Mouse (Mus musculus) lung, embryonic 14.5 days (tissue): Measurements from ENCODE around the gene Trpv1. TPM values are rescaled to one million over a fixed set of nuclear protein-coding genes. Genes with fewer than 3 reads are reported as not detected.

Experiments used
- ATAC-seq: fragments of 200-750 bp; cut with Nextera tagmentation; 2 replicates; pipeline ENCODE4 v1.8.0; 2017; ENCODE audit warnings: mild to moderate bottlenecking, moderate TSS enrichment, moderate library complexity; ENCODE audit not compliant: insufficient read depth
- DNase-seq: peaks from one replicate; pipeline ENCODE4 v3.0.0-alpha.2; 2015
- H3K27ac ChIP-seq: fragments of 300-500 bp; sonication (generic); 2 replicates; pipeline ENCODE4 v1.5.1; 2014; ENCODE audit warnings: low read depth, mild to moderate bottlenecking, moderate library complexity
- H3K27me3 ChIP-seq: fragments of 300-500 bp; sonication (generic); 2 replicates; pipeline ENCODE4 v1.6.1; 2014; ENCODE audit warnings: low read length, control low read depth; ENCODE audit not compliant: insufficient read depth
- H3K36me3 ChIP-seq: fragments of 300-500 bp; sonication (generic); 2 replicates; pipeline ENCODE4 v1.6.1; 2014; ENCODE audit warnings: control low read depth; ENCODE audit not compliant: insufficient read depth
- H3K4me1 ChIP-seq: fragments of 300-500 bp; sonication (generic); 2 replicates; pipeline ENCODE4 v1.6.1; 2014; ENCODE audit warnings: antibody characterized with exemption, control low read depth; ENCODE audit not compliant: insufficient read depth
- H3K4me2 ChIP-seq: fragments of 300-500 bp; sonication (generic); 2 replicates; pipeline ENCODE4 v1.6.1; 2014; ENCODE audit warnings: mild to moderate bottlenecking
- H3K4me3 ChIP-seq: fragments of 300-500 bp; sonication (generic); 2 replicates; pipeline ENCODE4 v1.5.1; 2014; ENCODE audit warnings: low read depth, low read length
- H3K9ac ChIP-seq: fragments of 300-500 bp; sonication (generic); 2 replicates; pipeline ENCODE4 v1.6.1; 2014
- H3K9me3 ChIP-seq: fragments of 300-500 bp; sonication (generic); 2 replicates; pipeline ENCODE4 v1.6.1; 2016; ENCODE audit warnings: low read depth, low read length, control low read depth
- CTCF ChIP-seq: IDR thresholded peaks from 2 replicates; pipeline ENCODE4 v1.5.1; 2016; ENCODE audit warnings: antibody characterized with exemption, low read depth
- WGBS: fragments of 180-500 bp; shearing (Covaris S2); extraction: QIAGEN DNeasy Blood & Tissue Kit; methylation state at CpG from one replicate; pipeline ENCODE4 v1.1.7; 2014; 5-methylcytosine and 5-hydroxymethylcytosine counted together
- polyA plus RNA-seq: library from polyadenylated mRNA; unstranded; fragments of >200 nt; fragmentation: Nextera tagmentation; extraction: Ambion mirVana; gene quantifications from 2 replicates; pipeline ENCODE4 v1.2.1, GENCODE M21; 2014

The Trpv1 gene
- polyA plus RNA-seq, 1 experiment from 2014 or later: not detected

DNA sequence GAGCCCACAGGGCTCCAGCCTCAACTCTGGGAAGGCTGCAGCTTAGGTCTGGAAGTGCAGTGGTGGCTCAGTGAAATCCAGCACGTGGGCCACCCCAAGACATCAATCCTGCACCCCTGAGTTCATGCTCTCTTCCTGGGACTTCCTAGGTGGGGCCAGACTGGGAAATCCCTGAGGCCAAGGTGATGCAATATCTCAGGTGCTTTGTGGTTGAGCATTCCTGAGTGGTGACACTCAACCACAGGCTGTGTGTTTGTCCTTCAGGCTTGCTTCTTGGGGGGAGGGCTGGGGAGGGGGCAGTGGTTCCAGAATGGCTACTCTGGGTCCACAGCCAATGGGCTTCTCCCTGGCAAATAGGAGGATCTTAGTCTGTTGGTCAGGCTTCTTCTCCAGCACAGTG, 49.8 kb downstream of the Trpv1 start:
- Histone ChIP-seq H3K4me2 (no peak overlapping the region), H3K27ac (peak overlapping the region; percentile 58), H3K9ac (no peak overlapping the region), H3K27me3 (no peaks in the 10 kb centered on the region), H3K9me3 (no peaks in the 10 kb centered on the region), H3K4me3 (no peak overlapping the region), H3K36me3 (no peaks in the 10 kb centered on the region), H3K4me1 (peaks cover 3% of the 10 kb centered on the region)
- 40% methylated on average over 1 of the region's 1 CpGs for WGBS
- ATAC-seq (peak; percentile 12; the same call in 1 of the 2 replicates), DNase-seq (no peak)
- no peak for TF ChIP-seq CTCF

DNA sequence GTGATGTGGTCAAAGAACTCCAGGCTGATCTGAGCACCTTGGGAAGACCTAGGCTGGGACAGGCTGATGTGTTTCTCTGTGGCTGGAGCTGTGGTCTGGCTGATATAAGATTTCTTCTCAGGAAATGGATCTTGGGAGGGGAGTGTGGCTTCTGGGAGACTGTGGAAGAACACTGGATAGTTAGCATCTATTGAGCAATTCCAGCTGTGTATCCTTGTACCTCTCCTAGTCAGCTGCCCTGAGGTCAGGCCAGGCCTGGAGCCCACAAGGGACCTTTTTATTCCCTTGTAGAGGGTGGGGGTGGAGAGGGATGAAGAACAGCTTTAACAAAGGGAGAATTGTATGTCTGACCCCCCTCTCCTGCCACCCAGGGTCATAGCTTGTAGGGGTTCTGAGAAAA, 50.3 kb downstream of the Trpv1 start:
- peaks cover 3% of the 10 kb centered on the region for H3K4me1 ChIP-seq
- no peak for TF ChIP-seq CTCF
- DNase-seq (peak; percentile 24), ATAC-seq (no peak)
- H3K36me3 ChIP-seq: no peaks in the 10 kb centered on the region
- H3K4me2 ChIP-seq: no peak overlapping the region
- no peaks in the 10 kb centered on the region for H3K9me3 ChIP-seq
- H3K4me3 ChIP-seq: no peak overlapping the region
- no peaks in the 10 kb centered on the region for H3K27me3 ChIP-seq
- H3K27ac ChIP-seq: peak overlapping the region; percentile 58; the same call in 1 of the 2 replicates
- no peak overlapping the region for H3K9ac ChIP-seq

DNA sequence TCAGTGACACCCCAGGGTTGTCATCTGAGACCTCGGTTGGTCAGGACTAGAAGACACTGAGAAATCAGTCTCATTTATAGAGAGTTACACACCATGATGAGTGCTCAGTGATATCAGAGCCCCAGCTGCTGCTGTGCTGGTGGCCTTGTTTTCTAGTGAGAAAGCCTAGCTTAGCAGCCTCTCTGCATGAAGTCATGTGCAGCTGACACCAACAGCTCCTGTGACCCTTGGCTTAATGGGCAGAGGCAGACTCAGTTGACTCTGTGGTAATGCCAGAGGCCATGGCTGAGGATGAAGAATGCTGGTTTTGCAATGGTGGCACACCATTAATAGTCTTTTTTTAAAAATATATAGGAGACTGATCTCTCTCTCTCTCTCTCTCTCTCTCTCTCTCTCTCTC, 55.5 kb downstream of the Trpv1 start:
- no peak overlapping the region for H3K4me3 ChIP-seq
- no peaks in the 10 kb centered on the region for H3K36me3 ChIP-seq
- TF ChIP-seq CTCF: no peak
- DNase-seq (no peak), ATAC-seq (no peak; the same call in 1 of the 2 replicates)
- 35% methylated on average over 1 of the region's 1 CpGs for WGBS
- H3K27me3 ChIP-seq: no peaks in the 10 kb centered on the region
- no peaks in the 10 kb centered on the region for H3K4me1 ChIP-seq
- H3K9me3 ChIP-seq: no peaks in the 10 kb centered on the region
- no peak overlapping the region for H3K9ac ChIP-seq
- H3K27ac ChIP-seq: no peak overlapping the region
- no peak overlapping the region for H3K4me2 ChIP-seq

DNA sequence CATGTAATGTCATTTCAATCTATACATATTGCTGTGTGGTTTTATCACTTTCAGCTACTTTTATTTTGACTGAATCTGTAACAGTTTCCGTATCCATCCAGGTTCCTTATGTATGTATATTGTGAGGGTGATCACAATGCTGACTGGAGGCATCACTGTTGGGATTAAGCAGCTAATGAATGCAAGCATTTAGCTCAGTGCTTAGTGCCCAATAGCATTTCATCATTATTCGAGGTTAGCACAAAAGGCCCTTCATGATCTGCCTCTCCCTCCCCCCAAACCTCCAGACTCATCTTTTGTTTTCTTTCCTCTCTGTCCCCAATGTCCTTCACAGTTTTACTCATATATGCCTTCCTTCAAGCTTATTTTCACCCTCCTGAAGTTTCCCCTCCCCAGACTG, 69.0 kb downstream of the Trpv1 start:
- no peak overlapping the region for H3K27ac ChIP-seq
- H3K9ac ChIP-seq: no peak overlapping the region
- H3K27me3 ChIP-seq: no peaks in the 10 kb centered on the region
- no peak for ATAC-seq
- TF ChIP-seq CTCF: no peak
- no peaks in the 10 kb centered on the region for H3K9me3 ChIP-seq
- H3K4me2 ChIP-seq: no peak overlapping the region
- 54% methylated on average over 2 of the region's 2 CpGs for WGBS
- H3K4me1 ChIP-seq: no peaks in the 10 kb centered on the region
- no peak overlapping the region for H3K4me3 ChIP-seq
- H3K36me3 ChIP-seq: no peaks in the 10 kb centered on the region
- no peak for DNase-seq

Other genes with a start within 250 kb of the Trpv1 start
- 1.9 and 2.1 TPM in 2 replicates for gene P2rx1, start 235.2 kb upstream of the Trpv1 start, polyA plus RNA-seq
- gene Camkk1, start 215.3 kb upstream of the Trpv1 start, polyA plus RNA-seq: 3.2 and 3.5 TPM in 2 replicates
- 12.3 and 13.2 TPM in 2 replicates for gene Ncbp3, start 186.5 kb upstream of the Trpv1 start, polyA plus RNA-seq
- gene Itgae, start 143.7 kb upstream of the Trpv1 start, polyA plus RNA-seq: 0.38 and 0.55 TPM in 2 replicates
- 23.2 and 23.3 TPM in 2 replicates for gene Haspin, start 96.0 kb upstream of the Trpv1 start, polyA plus RNA-seq
- 0.15 and 0.21 TPM in 2 replicates for gene P2rx5, start 73.9 kb upstream of the Trpv1 start, polyA plus RNA-seq
- 118 and 135 TPM in 2 replicates for gene Emc6, start 57.3 kb upstream of the Trpv1 start, polyA plus RNA-seq
- gene Tax1bp3, start 57.2 kb upstream of the Trpv1 start, polyA plus RNA-seq: 252 and 263 TPM in 2 replicates
- 11.4 and 12.7 TPM in 2 replicates for gene Ctns, start 35.2 kb upstream of the Trpv1 start, polyA plus RNA-seq
- 0.93 and 1.3 TPM in 2 replicates for gene Shpk, start 34.8 kb upstream of the Trpv1 start, polyA plus RNA-seq
- gene Trpv3, start 33.1 kb downstream of the Trpv1 start, polyA plus RNA-seq: 0.09 and 0.18 TPM in 2 replicates
- gene Aspa, start 95.3 kb downstream of the Trpv1 start, polyA plus RNA-seq: 0.50 and 0.70 TPM in 2 replicates
- not detected in 2 replicates for gene Gm49340, start 95.4 kb downstream of the Trpv1 start, polyA plus RNA-seq
- not detected in 2 replicates for gene Spata22, start 95.4 kb downstream of the Trpv1 start, polyA plus RNA-seq
- not detected in 2 replicates for gene Olfr20, start 116.5 kb downstream of the Trpv1 start, polyA plus RNA-seq
- not detected in 2 replicates for gene Olfr376, start 137.0 kb downstream of the Trpv1 start, polyA plus RNA-seq
- gene Olfr1, start 165.3 kb downstream of the Trpv1 start, polyA plus RNA-seq: not detected in 2 replicates
- gene Olfr378, start 194.2 kb downstream of the Trpv1 start, polyA plus RNA-seq: not detected in 2 replicates
- gene Olfr380, start 223.2 kb downstream of the Trpv1 start, polyA plus RNA-seq: not detected in 2 replicates